Comparison of ENCODE assay signal across 8 mouse cellular contexts in genomic region chr12:76694801-76695505, GRCm38 (mm10). TPM values are rescaled to one million over a fixed set of nuclear protein-coding genes. Genes with fewer than 3 reads are reported as not detected.
DNase-seq lines count a peak whose midpoint lies in the region; ATAC-seq and TF ChIP-seq lines count a peak whose summit lies in the region.

No protein-coding gene starts in this region.

- DNase-seq in heart, adult 18-20 months: peak; percentile 15 to 20
- DNase-seq in heart, postnatal 25 days (ENCODE audit: low spot score): no peak
- peak; percentile 69 for DNase-seq in adrenal gland, postnatal 14 days
- DNase-seq in fat pad, adult 2 months (ENCODE audit: extremely low read depth, low read depth, low spot score): peak; percentile 72
- DNase-seq in intestine, embryonic 14.5 days (ENCODE audit: low spot score): peak; percentile 70
- peak; percentile 65 for DNase-seq in midbrain, postnatal 0 days (ENCODE audit: low spot score)
- DNase-seq in thymus, postnatal 0 days (ENCODE audit: low spot score): peak; percentile 65

- 5% methylated on average over 17 of the region's 17 CpGs for WGBS in intestine, embryonic 14.5 days
- 5% methylated on average over 17 of the region's 17 CpGs for whole genome bisulfite sequencing in limb, embryonic 13.5 days
- WGBS in midbrain, postnatal 0 days: 4% methylated on average over 17 of the region's 17 CpGs

- TF ChIP-seq CTCF in midbrain, postnatal 0 days (IDR thresholded peaks at IDR 0.05): no peak

- H3K9ac ChIP-seq in intestine, embryonic 14.5 days (ENCODE audit: low read length): no peak overlapping the region
- H3K9ac ChIP-seq in limb, embryonic 13.5 days: peak overlapping the region; percentile 50; the same call in 1 of the 2 replicates
- H3K9ac ChIP-seq in midbrain, postnatal 0 days (replicated peaks; ENCODE audit: low read length, poor library complexity, severe bottlenecking): no peak overlapping the region

- no peaks in the 10 kb centered on the region for H3K36me3 ChIP-seq in intestine, embryonic 14.5 days (ENCODE audit: control insufficient read depth, insufficient read depth, low read length)
- H3K36me3 ChIP-seq in limb, embryonic 13.5 days: no peaks in the 10 kb centered on the region
- H3K36me3 ChIP-seq in midbrain, postnatal 0 days (ENCODE audit: insufficient read depth, low read length): no peaks in the 10 kb centered on the region

- no peaks in the 10 kb centered on the region for H3K27me3 ChIP-seq in intestine, embryonic 14.5 days (replicated peaks; ENCODE audit: control insufficient read depth, insufficient read depth, low read length)
- no peaks in the 10 kb centered on the region for H3K27me3 ChIP-seq in limb, embryonic 13.5 days
- H3K27me3 ChIP-seq in midbrain, postnatal 0 days (ENCODE audit: insufficient read depth, low read length): no peaks in the 10 kb centered on the region

- peak overlapping the region; percentile 23 for H3K4me3 ChIP-seq in intestine, embryonic 14.5 days (ENCODE audit: low read depth, low read length)
- H3K4me3 ChIP-seq in limb, embryonic 13.5 days: peak overlapping the region; percentile 31
- H3K4me3 ChIP-seq in midbrain, postnatal 0 days (ENCODE audit: low read depth, low read length): peak overlapping the region; percentile 18; the same call in 1 of the 2 replicates

- ATAC-seq in intestine, embryonic 14.5 days (replicated peaks; ENCODE audit: low FRiP score, low TSS enrichment, low read depth): no peak
- ATAC-seq in limb, embryonic 13.5 days (ENCODE audit: low FRiP score, low read depth): no peak
- ATAC-seq in midbrain, postnatal 0 days (ENCODE audit: low FRiP score): no peak

- H3K4me2 ChIP-seq in intestine, embryonic 14.5 days (ENCODE audit: low read length): peak overlapping the region; percentile 55
- H3K4me2 ChIP-seq in limb, embryonic 13.5 days (replicated peaks): peak overlapping the region; percentile 64
- H3K4me2 ChIP-seq in midbrain, postnatal 0 days (ENCODE audit: low read depth, low read length, poor library complexity, severe bottlenecking): peak overlapping the region; percentile 52

- H3K27ac ChIP-seq in intestine, embryonic 14.5 days (ENCODE audit: low read depth): no peak overlapping the region
- no peak overlapping the region for H3K27ac ChIP-seq in limb, embryonic 13.5 days
- peak overlapping the region; percentile 14; the same call in 1 of the 2 replicates for H3K27ac ChIP-seq in midbrain, postnatal 0 days (ENCODE audit: low read depth, low read length)

- intact Hi-C loops in heart, postnatal 25 days (cut with DNase I): no loop called here

- no peaks in the 10 kb centered on the region for H3K9me3 ChIP-seq in intestine, embryonic 14.5 days (ENCODE audit: control insufficient read depth, low read length)
- no peaks in the 10 kb centered on the region for H3K9me3 ChIP-seq in limb, embryonic 13.5 days
- no peaks in the 10 kb centered on the region for H3K9me3 ChIP-seq in midbrain, postnatal 0 days (ENCODE audit: low read length)

- peaks cover 7% of the 10 kb centered on the region; the same call in 1 of the 2 replicates for H3K4me1 ChIP-seq in intestine, embryonic 14.5 days (replicated peaks; ENCODE audit: control insufficient read depth, insufficient read depth, low read length)
- peaks cover 8% of the 10 kb centered on the region for H3K4me1 ChIP-seq in limb, embryonic 13.5 days
- H3K4me1 ChIP-seq in midbrain, postnatal 0 days (ENCODE audit: insufficient read depth, low read length): peaks cover 8% of the 10 kb centered on the region

RNA-seq across cellular contexts. Expression of gene Sptb, which starts 15.4 kb away (rescaled TPM):
- 10 to 100 TPM; 85.1 to 89.0 TPM for total RNA-seq in heart, adult 18-20 months (2021)
- total RNA-seq in heart, postnatal 25 days (2021): 10 to 100 TPM; 77.3 to 82.3 TPM
- 50.1 and 51.5 TPM in 2 replicates for total RNA-seq in adrenal gland, postnatal 14 days (2021)
- 1.5 and 1.6 TPM in 2 replicates for polyA plus RNA-seq in intestine, embryonic 14.5 days (2014; fragmentation: Nextera tagmentation; extraction: Ambion mirVana)
- 0.61 and 0.80 TPM in 2 replicates for polyA plus RNA-seq in limb, embryonic 13.5 days (2015; fragmentation: Nextera tagmentation; extraction: Ambion mirVana)
- 31.1 and 32.8 TPM in 2 replicates for total RNA-seq in midbrain, postnatal 0 days (2014; rRNA removed)
- polyA plus RNA-seq in midbrain, postnatal 0 days (2015; fragmentation: Nextera tagmentation; extraction: Ambion mirVana): 4.3 and 4.8 TPM in 2 replicates
- 0.29 and 0.31 TPM in 2 replicates for polyA plus RNA-seq in thymus, postnatal 0 days (2015; fragmentation: Nextera tagmentation; extraction: Ambion mirVana)
